Mouse (Mus musculus): Measurements from ENCODE around the gene Prkce.

The Prkce gene

GRCm38 (mm10) chr17:86300774-86301595 lies 133.4 kb downstream of the Prkce start:
- no peak for DNase-seq (ENCODE audit: low spot score in 2 of 2)

- peak in 1 of 2 experiments; percentile 45 for DNase-seq (ENCODE audit: low spot score in 2 of 2)
These were observed 134.7 kb downstream of the Prkce start for GRCm38 (mm10) chr17:86302266-86302665.

- DNase-seq (ENCODE audit: low spot score in 2 of 2): no peak
These were observed 135.3 kb downstream of the Prkce start for GRCm38 (mm10) chr17:86302861-86303331.

GRCm38 (mm10) chr17:86303401-86304243 lies 136.0 kb downstream of the Prkce start:
- DNase-seq (ENCODE audit: low spot score in 2 of 2): no peak

GRCm38 (mm10) chr17:86304923-86305630 lies 137.5 kb downstream of the Prkce start:
- no peak for DNase-seq (ENCODE audit: low spot score in 2 of 2)

- DNase-seq (ENCODE audit: low spot score in 2 of 2): no peak
These were observed 138.6 kb downstream of the Prkce start for GRCm38 (mm10) chr17:86306161-86306560.

- DNase-seq (ENCODE audit: low spot score in 2 of 2): no peak
These were observed 146.0 kb downstream of the Prkce start for GRCm38 (mm10) chr17:86313413-86314139.

GRCm38 (mm10) chr17:86315874-86316273 lies 148.3 kb downstream of the Prkce start:
- no peak for DNase-seq (ENCODE audit: low spot score in 2 of 2)

GRCm38 (mm10) chr17:86316771-86317170 lies 149.2 kb downstream of the Prkce start:
- DNase-seq (ENCODE audit: low spot score in 2 of 2): no peak

GRCm38 (mm10) chr17:86317197-86317596 lies 149.6 kb downstream of the Prkce start:
- no peak for DNase-seq (ENCODE audit: low spot score in 2 of 2)

GRCm38 (mm10) chr17:86319967-86320602 lies 152.5 kb downstream of the Prkce start:
- DNase-seq (ENCODE audit: low spot score in 2 of 2): no peak

- no peak for DNase-seq (ENCODE audit: low spot score in 2 of 2)
These were observed 155.3 kb downstream of the Prkce start for GRCm38 (mm10) chr17:86322840-86323239.

GRCm38 (mm10) chr17:86323310-86323709 lies 155.7 kb downstream of the Prkce start:
- no peak for DNase-seq (ENCODE audit: low spot score in 2 of 2)

- no peak for DNase-seq (ENCODE audit: low spot score in 2 of 2)
These were observed 156.5 kb downstream of the Prkce start for GRCm38 (mm10) chr17:86323909-86324686.

GRCm38 (mm10) chr17:86324756-86325155 lies 157.2 kb downstream of the Prkce start:
- DNase-seq (ENCODE audit: low spot score in 2 of 2): no peak

- DNase-seq (ENCODE audit: low spot score in 2 of 2): no peak
These were observed 157.7 kb downstream of the Prkce start for GRCm38 (mm10) chr17:86325317-86325716.

GRCm38 (mm10) chr17:86327958-86328357 lies 160.4 kb downstream of the Prkce start:
- DNase-seq (ENCODE audit: low spot score in 2 of 2): no peak

- no peak for DNase-seq (ENCODE audit: low spot score in 2 of 2)
These were observed 161.9 kb downstream of the Prkce start for GRCm38 (mm10) chr17:86329273-86330075.
